Mouse (Mus musculus) small intestine, adult 2 months (tissue): ENCODE results near the gene Amfr.

Source experiments
- CTCF ChIP-seq: fragments of 200-500 bp; IDR thresholded peaks from 2 replicates; pipeline ENCODE4 v1.5.1; 2012; ENCODE audit warnings: low read depth, mild to moderate bottlenecking, control low read depth, inconsistent platforms, low read length, moderate library complexity, mixed read lengths; ENCODE audit not compliant: insufficient replicate concordance, insufficient read length; ENCODE audit errors: extremely low read depth
- POLR2A ChIP-seq: fragments of 200-500 bp; IDR thresholded peaks from 2 replicates; pipeline ENCODE4 v1.6.1; 2012; ENCODE audit warnings: low read depth, mild to moderate bottlenecking, control low read depth, inconsistent platforms, low read length, moderate library complexity

DNA sequence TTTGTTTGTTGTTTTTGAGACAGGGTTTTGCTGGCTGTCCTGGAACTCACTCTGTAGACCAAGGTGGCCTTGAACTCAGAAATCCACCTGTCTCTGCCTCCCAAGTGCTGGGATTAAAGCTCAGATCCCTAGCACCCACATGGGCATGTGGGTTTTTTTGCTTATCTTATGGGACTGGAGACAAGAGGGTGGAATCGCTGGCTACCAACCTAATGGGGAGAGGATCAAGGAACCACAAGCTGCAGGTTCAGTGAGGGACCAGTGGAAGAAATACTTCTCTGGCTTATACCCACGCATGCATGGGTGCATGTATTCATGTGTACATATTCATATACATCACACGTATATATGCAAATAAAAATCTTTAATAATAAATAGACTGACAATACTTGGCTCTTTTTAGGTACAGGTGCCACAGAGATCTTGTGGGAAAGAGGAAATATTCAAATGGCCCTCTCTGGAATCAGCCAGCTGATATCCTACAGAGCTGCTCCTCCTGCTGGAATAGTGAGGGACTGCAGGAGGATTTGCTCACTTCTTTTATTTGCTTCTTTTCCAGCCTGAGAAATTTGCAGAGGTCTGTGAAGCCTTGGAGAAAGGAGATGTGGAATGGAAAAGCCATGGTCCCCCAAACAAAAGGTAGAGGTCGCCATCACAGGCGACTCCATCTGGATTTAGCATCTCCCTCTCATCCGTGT lies 44.7 kb upstream of the Amfr start:
- TF ChIP-seq CTCF, result peak; percentile 11; the same call in 1 of the 2 replicates
- no peak for TF ChIP-seq POLR2A
